Mouse (Mus musculus) liver, adult 2 months (tissue): ENCODE measurements around the gene Castor1.

Experiments used
- CTCF ChIP-seq: fragments of 200-500 bp; IDR thresholded peaks from 2 replicates; pipeline ENCODE4 v1.5.1; 2011; ENCODE audit warnings: low read depth, low read length, control low read depth
- POLR2A ChIP-seq: fragments of 200-500 bp; IDR thresholded peaks from 2 replicates; pipeline ENCODE4 v1.6.1; 2011; ENCODE audit warnings: low read length, control low read depth; ENCODE audit not compliant: insufficient read depth; ENCODE audit errors: extremely low read depth

DNA sequence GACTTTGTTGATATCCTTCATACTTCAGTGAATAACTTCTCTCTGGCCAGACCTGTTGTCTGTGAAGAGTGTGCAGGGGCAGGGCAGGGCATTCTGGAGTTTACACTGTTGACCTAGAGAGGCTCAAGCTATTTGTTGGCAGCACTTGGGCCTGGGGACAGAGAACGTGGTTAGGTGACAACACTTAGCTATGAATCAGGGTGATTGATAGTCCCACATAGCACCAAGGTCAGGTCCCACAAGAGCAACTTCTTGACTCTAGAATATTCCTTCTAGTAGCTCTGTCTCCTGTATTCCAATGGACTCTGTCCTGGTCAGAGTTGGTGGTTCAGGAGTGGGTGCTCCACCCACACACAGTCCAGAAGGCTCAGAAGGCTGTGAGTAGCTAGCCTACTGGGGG, 7.2 kb upstream of the Castor1 start:
- TF ChIP-seq CTCF = no peak
- no peak for TF ChIP-seq POLR2A
